Mouse (Mus musculus) hindbrain, embryonic 15.5 days (tissue): ENCODE results near the gene Ube2c. TPM values are rescaled to one million over a fixed set of nuclear protein-coding genes. Genes with fewer than 3 reads are reported as not detected.

Experiments
- ATAC-seq: fragments of 200-750 bp; cut with Nextera tagmentation; 2 replicates; pipeline ENCODE4 v1.8.0; 2017; ENCODE audit warnings: low read depth, moderate number of reproducible peaks, moderate TSS enrichment; ENCODE audit not compliant: low FRiP score
- H3K27ac ChIP-seq: fragments of 300-500 bp; sonication (generic); replicated peaks from 2 replicates; pipeline ENCODE4 v1.5.1; 2015; ENCODE audit warnings: mild to moderate bottlenecking, inconsistent platforms
- H3K27me3 ChIP-seq: fragments of 300-500 bp; sonication (generic); 2 replicates; pipeline ENCODE4 v1.6.1; 2015; ENCODE audit warnings: control low read depth, inconsistent platforms
- H3K36me3 ChIP-seq: fragments of 300-500 bp; sonication (generic); 2 replicates; pipeline ENCODE4 v1.6.1; 2015; ENCODE audit warnings: control low read depth, inconsistent platforms
- H3K4me1 ChIP-seq: fragments of 300-500 bp; sonication (generic); replicated peaks from 2 replicates; pipeline ENCODE4 v1.6.1; 2015; ENCODE audit warnings: control low read depth, inconsistent platforms
- H3K4me2 ChIP-seq: fragments of 300-500 bp; sonication (generic); 2 replicates; pipeline ENCODE4 v1.6.1; 2015; ENCODE audit warnings: moderate library complexity, mild to moderate bottlenecking, inconsistent platforms
- H3K4me3 ChIP-seq: fragments of 300-500 bp; sonication (generic); 2 replicates; pipeline ENCODE4 v1.5.1; 2015; ENCODE audit warnings: mild to moderate bottlenecking, inconsistent platforms
- H3K9ac ChIP-seq: fragments of 300-500 bp; sonication (generic); 2 replicates; pipeline ENCODE4 v1.6.1; 2015; ENCODE audit warnings: inconsistent platforms
- H3K9me3 ChIP-seq: fragments of 300-500 bp; sonication (generic); 2 replicates; pipeline ENCODE4 v1.6.1; 2016; ENCODE audit warnings: control low read depth, inconsistent platforms
- WGBS: fragments of 180-500 bp; shearing (Covaris S2); methylation state at CpG from one replicate; pipeline ENCODE4 v1.1.7; 2015; 5-methylcytosine and 5-hydroxymethylcytosine counted together
- polyA plus RNA-seq: library from polyadenylated mRNA; unstranded; fragments of >200 nt; fragmentation: Nextera tagmentation; extraction: Ambion mirVana; gene quantifications from 2 replicates; pipeline ENCODE4 v1.2.1, GENCODE M21; 2015

Ube2c gene
- 78.0 and 107 TPM in 2 replicates for polyA plus RNA-seq

GRCm38 (mm10) chr2:164769258-164770037, at the start of gene Ube2c:
Ube2c (plus strand) TSS chr2:164769898.
- Histone ChIP-seq H3K4me3 (peak within 1 kb of the TSS; percentile 74), H3K4me1 (peaks cover 10% of the 10 kb centered on the region), H3K27ac (peak within 1 kb of the TSS; percentile 38; the same call in 1 of the 2 replicates), H3K27me3 (no peaks in the 10 kb centered on the region), H3K4me2 (peak within 1 kb of the TSS; percentile 97), H3K9me3 (no peaks in the 10 kb centered on the region), H3K9ac (peak within 1 kb of the TSS; percentile 51), H3K36me3 (peaks cover 28% of the 10 kb centered on the region)
- peak; percentile 100 for ATAC-seq
- WGBS: 3% methylated on average over 53 of the region's 53 CpGs

- H3K27me3 ChIP-seq: no peaks in the 10 kb centered on the region
- H3K36me3 ChIP-seq: no peaks in the 10 kb centered on the region
- WGBS: 66% methylated on average over 4 of the region's 4 CpGs
- H3K9ac ChIP-seq: no peak overlapping the region
- no peak overlapping the region for H3K4me2 ChIP-seq
- no peak for ATAC-seq
- H3K9me3 ChIP-seq: no peaks in the 10 kb centered on the region
- no peak overlapping the region for H3K4me3 ChIP-seq
- no peak overlapping the region for H3K27ac ChIP-seq
- no peaks in the 10 kb centered on the region for H3K4me1 ChIP-seq
Measured at GRCm38 (mm10) chr2:164723276-164723675, 46.4 kb upstream of the Ube2c start.

GRCm38 (mm10) chr2:164725895-164726619, 43.6 kb upstream of the Ube2c start:
- no peaks in the 10 kb centered on the region for H3K36me3 ChIP-seq
- H3K9ac ChIP-seq: no peak overlapping the region
- H3K27me3 ChIP-seq: no peaks in the 10 kb centered on the region
- H3K9me3 ChIP-seq: no peaks in the 10 kb centered on the region
- H3K4me3 ChIP-seq: no peak overlapping the region
- no peak; the same call in 1 of the 2 replicates for ATAC-seq
- WGBS: 21% methylated on average over 6 of the region's 6 CpGs
- H3K4me2 ChIP-seq: no peak overlapping the region
- no peak overlapping the region for H3K27ac ChIP-seq
- H3K4me1 ChIP-seq: no peaks in the 10 kb centered on the region

GRCm38 (mm10) chr2:164731719-164732118, 38.0 kb upstream of the Ube2c start:
- no peak for ATAC-seq
- WGBS: 85% methylated on average over 5 of the region's 5 CpGs
- Histone ChIP-seq H3K27me3 (no peaks in the 10 kb centered on the region), H3K27ac (no peak overlapping the region), H3K4me2 (no peak overlapping the region), H3K4me1 (no peaks in the 10 kb centered on the region), H3K36me3 (no peaks in the 10 kb centered on the region), H3K4me3 (no peak overlapping the region), H3K9me3 (no peaks in the 10 kb centered on the region), H3K9ac (no peak overlapping the region)

- no peak overlapping the region for H3K9ac ChIP-seq
- ATAC-seq: no peak
- no peak overlapping the region for H3K4me3 ChIP-seq
- H3K27me3 ChIP-seq: no peaks in the 10 kb centered on the region
- no peaks in the 10 kb centered on the region for H3K9me3 ChIP-seq
- H3K4me1 ChIP-seq: no peaks in the 10 kb centered on the region
- H3K4me2 ChIP-seq: no peak overlapping the region
- 93% methylated on average over 2 of the region's 2 CpGs for WGBS
- no peaks in the 10 kb centered on the region for H3K36me3 ChIP-seq
- H3K27ac ChIP-seq: no peak overlapping the region
Measured at GRCm38 (mm10) chr2:164733259-164733658, 36.4 kb upstream of the Ube2c start.

GRCm38 (mm10) chr2:164734839-164735238, 34.9 kb upstream of the Ube2c start:
- H3K4me2 ChIP-seq: no peak overlapping the region
- H3K9ac ChIP-seq: no peak overlapping the region
- no peaks in the 10 kb centered on the region for H3K4me1 ChIP-seq
- 87% methylated on average over 5 of the region's 5 CpGs for WGBS
- ATAC-seq: no peak
- no peak overlapping the region for H3K4me3 ChIP-seq
- no peaks in the 10 kb centered on the region for H3K36me3 ChIP-seq
- H3K9me3 ChIP-seq: no peaks in the 10 kb centered on the region
- H3K27ac ChIP-seq: no peak overlapping the region
- no peaks in the 10 kb centered on the region for H3K27me3 ChIP-seq

GRCm38 (mm10) chr2:164735446-164735845, 34.3 kb upstream of the Ube2c start:
- Histone ChIP-seq H3K27me3 (no peaks in the 10 kb centered on the region), H3K27ac (no peak overlapping the region), H3K9ac (no peak overlapping the region), H3K4me3 (no peak overlapping the region), H3K4me1 (no peaks in the 10 kb centered on the region), H3K9me3 (no peaks in the 10 kb centered on the region), H3K4me2 (no peak overlapping the region), H3K36me3 (no peaks in the 10 kb centered on the region)
- 89% methylated on average over 5 of the region's 5 CpGs for WGBS
- ATAC-seq: no peak

- H3K27ac ChIP-seq: no peak overlapping the region
- ATAC-seq: no peak
- H3K36me3 ChIP-seq: no peaks in the 10 kb centered on the region
- no peaks in the 10 kb centered on the region for H3K4me1 ChIP-seq
- no peaks in the 10 kb centered on the region for H3K27me3 ChIP-seq
- WGBS: 75% methylated on average over 3 of the region's 3 CpGs
- H3K9me3 ChIP-seq: no peaks in the 10 kb centered on the region
- H3K9ac ChIP-seq: no peak overlapping the region
- no peak overlapping the region for H3K4me2 ChIP-seq
- H3K4me3 ChIP-seq: no peak overlapping the region
Measured at GRCm38 (mm10) chr2:164737377-164738090, 32.2 kb upstream of the Ube2c start.

GRCm38 (mm10) chr2:164739876-164740275, 29.8 kb upstream of the Ube2c start:
- no peak overlapping the region for H3K4me2 ChIP-seq
- H3K9ac ChIP-seq: no peak overlapping the region
- H3K4me1 ChIP-seq: peaks cover 2% of the 10 kb centered on the region
- WGBS: 70% methylated on average over 7 of the region's 7 CpGs
- H3K9me3 ChIP-seq: no peaks in the 10 kb centered on the region
- no peak overlapping the region for H3K4me3 ChIP-seq
- no peak for ATAC-seq
- no peaks in the 10 kb centered on the region for H3K27me3 ChIP-seq
- H3K27ac ChIP-seq: no peak overlapping the region
- H3K36me3 ChIP-seq: no peaks in the 10 kb centered on the region

- H3K27me3 ChIP-seq: no peaks in the 10 kb centered on the region
- peak overlapping the region; percentile 97; the same call in 1 of the 2 replicates for H3K9ac ChIP-seq
- H3K4me2 ChIP-seq: peak overlapping the region; percentile 88
- ATAC-seq: no peak
- H3K4me3 ChIP-seq: peak overlapping the region; percentile 99
- 72% methylated on average over 13 of the region's 13 CpGs for WGBS
- peaks cover 11% of the 10 kb centered on the region for H3K36me3 ChIP-seq
- H3K27ac ChIP-seq: no peak overlapping the region
- peaks cover 26% of the 10 kb centered on the region for H3K4me1 ChIP-seq
- no peaks in the 10 kb centered on the region for H3K9me3 ChIP-seq
Measured at GRCm38 (mm10) chr2:164744987-164745386, 24.7 kb upstream of the Ube2c start.

GRCm38 (mm10) chr2:164745843-164746479, 23.7 kb upstream of the Ube2c start, which contains the start of the genes Wfdc3 and Dnttip1:
Wfdc3 (minus strand) TSS chr2:164745931.
Dnttip1 (plus strand) TSS chr2:164745983.
- Histone ChIP-seq H3K9ac (peak within 1 kb of the TSS; percentile 97), H3K4me2 (peak within 1 kb of the TSS; percentile 88), H3K9me3 (no peaks in the 10 kb centered on the region), H3K4me3 (peak within 1 kb of the TSS; percentile 99), H3K27me3 (no peaks in the 10 kb centered on the region), H3K27ac (peak within 1 kb of the TSS; percentile 86), H3K36me3 (peaks cover 19% of the 10 kb centered on the region), H3K4me1 (peaks cover 26% of the 10 kb centered on the region)
- WGBS: under 1% methylated on average over 70 of the region's 70 CpGs
- peak; percentile 93 for ATAC-seq
